ENCODE assay signal across 23 mouse cellular contexts in the genomic region with DNA sequence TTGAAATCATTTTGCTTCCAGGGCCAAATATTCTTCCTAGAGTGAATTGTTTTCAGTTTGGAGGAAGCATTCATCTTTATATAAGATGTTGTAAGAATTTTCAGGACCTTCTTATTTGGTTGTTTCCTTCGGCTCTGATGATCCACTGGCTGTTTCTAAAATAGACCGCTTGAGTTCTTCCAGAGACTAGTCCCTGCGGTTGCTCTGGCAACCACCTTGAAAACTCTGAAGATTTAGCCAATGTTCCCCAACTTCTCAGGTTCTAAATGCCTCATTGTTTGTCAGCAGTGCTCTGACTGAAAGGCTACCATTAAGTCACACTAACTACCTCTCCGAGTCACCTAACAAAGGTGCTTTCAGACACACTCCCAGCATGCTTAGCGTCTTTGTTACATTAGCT.
DNase-seq lines count a peak whose midpoint lies in the region; TF ChIP-seq lines count a peak whose summit lies in the region.
"Had no signal": no experiment of that assay in that cellular context is flagged by ENCODE, and none has a peak within 500 bp of the region (broad histone marks: within the 10 kb centered on the region; RNA-seq: fewer than 3 reads in every experiment).

No protein-coding gene starts in this region.

- no peak overlapping the region for H3K4me3 ChIP-seq in left cerebral cortex, adult 2 months
- H3K4me3 ChIP-seq: forebrain, embryonic 15.5 days; heart, embryonic 15.5 days; hindbrain, embryonic 13.5 days; liver, embryonic 13.5 days; midbrain, embryonic 12.5 days; neural tube, embryonic 15.5 days had no signal

- intact Hi-C loops in left cerebral cortex, adult 2 months (cut with DNase I), result no loop called here
- intact Hi-C loops in left cerebral cortex, postnatal 4 days (cut with DNase I), result no loop called here
- intact Hi-C loops in left cerebral cortex, postnatal 14 days (cut with DNase I), result no loop called here

- peak; percentile 20 for DNase-seq in adrenal gland, adult 2 months
- no peak for DNase-seq in adrenal gland, postnatal 14 days
- peak in 1 of 2 experiments; percentile 33 for DNase-seq in left cerebral cortex, adult 2 months (ENCODE audit: extremely low spot score in 1 of 2, low spot score in 2 of 2)
- DNase-seq in left cerebral cortex, postnatal 4 days, result no peak
- peak; percentile 49 to 69 for DNase-seq in left cerebral cortex, postnatal 14 days (ENCODE audit: low spot score in 2 of 2)
- DNase-seq in telencephalon, adult 2 months (ENCODE audit: low read depth, low spot score), result peak; percentile 79
- no peak for DNase-seq in gastrocnemius, adult 18-20 months (ENCODE audit: low spot score)
- DNase-seq in cerebellum, adult 11 months, result no peak
- DNase-seq: cerebellum, adult 18-20 months; cerebellum, postnatal 36 days; heart, postnatal 36 days; kidney, adult 18-20 months; kidney, postnatal 4 days; layer of hippocampus, adult 9-11 months; liver, embryonic 13.5 days; lung, adult 2 months; lung, postnatal 14 days had no signal

- no peak for TF ChIP-seq CTCF in left cerebral cortex, adult 2 months (IDR thresholded peaks at IDR 0.05)

- peak overlapping the region; percentile 65 for H3K27ac ChIP-seq in left cerebral cortex, adult 2 months
- H3K27ac ChIP-seq: forebrain, embryonic 15.5 days; heart, embryonic 15.5 days; hindbrain, embryonic 13.5 days; liver, embryonic 13.5 days; midbrain, embryonic 12.5 days; neural tube, embryonic 15.5 days; stomach, postnatal 0 days had no signal

Comparison
In these comparisons a context has a peak if more than half of its experiments do, and no peak if none do; other contexts are left out.
1. DNase-seq: peak in adrenal gland, adult 2 months (single experiment), left cerebral cortex, postnatal 14 days (2 of 2) and telencephalon, adult 2 months (single experiment); none in adrenal gland, postnatal 14 days (single experiment), left cerebral cortex, postnatal 4 days (single experiment), gastrocnemius, adult 18-20 months (single experiment) and cerebellum, adult 11 months (single experiment).